Mouse (Mus musculus) erythroblast, adult 5-6 weeks (primary cell): ENCODE measurements around the gene Slc50a1. TPM values are rescaled to one million over a fixed set of nuclear protein-coding genes. Genes with fewer than 3 reads are reported as not detected.
A peak's percentile ranks its signal among the peaks of the same experiment; 100 is the strongest.

Experiments used
- ATAC-seq: replicated peaks from 2 replicates; pipeline ENCODE4 v1.8.0; 2016; ENCODE audit warnings: moderate number of reproducible peaks, mild to moderate bottlenecking, moderate TSS enrichment, inconsistent platforms; ENCODE audit not compliant: poor library complexity, low FRiP score, severe bottlenecking
- total RNA-seq, 2 experiments: library from RNA; stranded (forward) in 1 of 2; stranded (reverse) in 1 of 2; fragments of 150-400 nt in 1 of 2; fragments of 200-764, 138-1000 nt in 1 of 2; gene quantifications; 2 replicates each; pipeline versions ENCODE4 v1.2.3 to v1.2.4; 2015 to 2017; ENCODE audit warnings: low replicate concordance in 2 of 2

Gene Slc50a1
- total RNA-seq (2015; ENCODE audit: low replicate concordance) (8.8 and 12.9 TPM in 2 replicates), total RNA-seq (2017; ENCODE audit: low replicate concordance) (10.9 and 11.5 TPM in 2 replicates)

GRCm38 (mm10) chr3:89270051-89270755, at the start of gene Slc50a1:
Slc50a1 (minus strand) TSS chr3:89270570.
- peak; percentile 66 for ATAC-seq

GRCm38 (mm10) chr3:89319591-89320350, 49.4 kb upstream of the Slc50a1 start:
- no peak for ATAC-seq

GRCm38 (mm10) chr3:89318971-89319590, 48.7 kb upstream of the Slc50a1 start:
- no peak for ATAC-seq

- no peak for ATAC-seq
Measured at GRCm38 (mm10) chr3:89318316-89318715, 47.9 kb upstream of the Slc50a1 start.

- ATAC-seq: peak; percentile 16; the same call in 1 of the 2 replicates
Measured at GRCm38 (mm10) chr3:89317246-89317645, 46.9 kb upstream of the Slc50a1 start.

GRCm38 (mm10) chr3:89316833-89317232, 46.5 kb upstream of the Slc50a1 start:
- peak; percentile 80 for ATAC-seq

GRCm38 (mm10) chr3:89315930-89316831, 45.8 kb upstream of the Slc50a1 start:
- ATAC-seq: 0 out of 2 replicates have a peak, but pooled peaks have one; percentile 21

GRCm38 (mm10) chr3:89315195-89315929, 45.0 kb upstream of the Slc50a1 start:
- ATAC-seq: no peak

GRCm38 (mm10) chr3:89314791-89315190, 44.4 kb upstream of the Slc50a1 start:
- no peak for ATAC-seq

- no peak for ATAC-seq
Measured at GRCm38 (mm10) chr3:89314340-89314739, 44.0 kb upstream of the Slc50a1 start.

GRCm38 (mm10) chr3:89308089-89308488, 37.7 kb upstream of the Slc50a1 start:
- peak; percentile 79; the same call in 1 of the 2 replicates for ATAC-seq

- ATAC-seq: no peak
Measured at GRCm38 (mm10) chr3:89305551-89306325, 35.4 kb upstream of the Slc50a1 start.

GRCm38 (mm10) chr3:89305105-89305504, 34.7 kb upstream of the Slc50a1 start:
- ATAC-seq: no peak

GRCm38 (mm10) chr3:89304440-89304839, 34.1 kb upstream of the Slc50a1 start:
- ATAC-seq: no peak

GRCm38 (mm10) chr3:89300514-89300913, 30.1 kb upstream of the Slc50a1 start:
- ATAC-seq: no peak

GRCm38 (mm10) chr3:89300071-89300470, 29.7 kb upstream of the Slc50a1 start:
- no peak for ATAC-seq

GRCm38 (mm10) chr3:89299499-89299898, 29.1 kb upstream of the Slc50a1 start:
- ATAC-seq: no peak

- ATAC-seq: no peak
Measured at GRCm38 (mm10) chr3:89298908-89299307, 28.5 kb upstream of the Slc50a1 start.
